Mouse (Mus musculus) hindbrain, postnatal 0 days (tissue): ENCODE data around the gene Snai3. TPM values are rescaled to one million over a fixed set of nuclear protein-coding genes. Genes with fewer than 3 reads are reported as not detected.

Experiments
- ATAC-seq: fragments of 200-750 bp; cut with Nextera tagmentation; 2 replicates; pipeline ENCODE4 v1.8.0; 2017; ENCODE audit warnings: mild to moderate bottlenecking, moderate TSS enrichment, moderate library complexity
- DNase-seq: peaks from one replicate; pipeline ENCODE4 v3.0.0-alpha.2; 2015; ENCODE audit warnings: low spot score
- H3K27ac ChIP-seq: fragments of 300-500 bp; sonication (generic); 2 replicates; pipeline ENCODE4 v1.5.1; 2014; ENCODE audit warnings: mild to moderate bottlenecking
- H3K27me3 ChIP-seq: fragments of 300-500 bp; sonication (generic); 2 replicates; pipeline ENCODE4 v1.6.1; 2014; ENCODE audit warnings: low read length, mixed read lengths; ENCODE audit not compliant: insufficient read depth
- H3K36me3 ChIP-seq: fragments of 300-500 bp; sonication (generic); 2 replicates; pipeline ENCODE4 v1.6.1; 2014; ENCODE audit warnings: low read length, mixed read lengths; ENCODE audit not compliant: insufficient read depth
- H3K4me1 ChIP-seq: fragments of 300-500 bp; sonication (generic); 2 replicates; pipeline ENCODE4 v1.6.1; 2014; ENCODE audit warnings: antibody characterized with exemption, low read length, mixed read lengths; ENCODE audit not compliant: insufficient read depth
- H3K4me2 ChIP-seq: fragments of 300-500 bp; sonication (generic); 2 replicates; pipeline ENCODE4 v1.6.1; 2014; ENCODE audit warnings: low read depth, mild to moderate bottlenecking, low read length, moderate library complexity, mixed read lengths
- H3K4me3 ChIP-seq: fragments of 300-500 bp; sonication (generic); 2 replicates; pipeline ENCODE4 v1.5.1; 2014; ENCODE audit warnings: low read length
- H3K9ac ChIP-seq: fragments of 300-500 bp; sonication (generic); replicated peaks from 2 replicates; pipeline ENCODE4 v1.6.1; 2014; ENCODE audit warnings: mild to moderate bottlenecking, low read length, moderate library complexity, mixed read lengths
- H3K9me3 ChIP-seq: fragments of 300-500 bp; sonication (generic); 2 replicates; pipeline ENCODE4 v1.6.1; 2016; ENCODE audit warnings: low read length, mixed read lengths
- CTCF ChIP-seq: IDR thresholded peaks from 2 replicates; pipeline ENCODE4 v1.5.1; 2016; ENCODE audit warnings: antibody characterized with exemption, control low read depth, low read depth
- WGBS: fragments of 180-500 bp; shearing (Covaris S2); extraction: QIAGEN DNeasy Blood & Tissue Kit; methylation state at CpG from one replicate; pipeline ENCODE4 v1.1.7; 2014; 5-methylcytosine and 5-hydroxymethylcytosine counted together
- microRNA-seq, 2 experiments: library from miRNA; unstranded; fragments of <30 nt; microRNA quantifications; one replicate each; pipeline ENCODE4; 2016
- polyA plus RNA-seq: library from polyadenylated mRNA; unstranded; fragments of >200 nt; fragmentation: Nextera tagmentation; extraction: Ambion mirVana; gene quantifications from 2 replicates; pipeline ENCODE4 v1.2.1, GENCODE M21; 2015
- total RNA-seq: library from RNA; depleted of rRNA; stranded (reverse); fragments of >200 nt; gene quantifications from 2 replicates; pipeline ENCODE4 v1.2.3, GENCODE M21; 2014; rRNA removed

Snai3 gene
- total and polyA plus RNA-seq, 2 experiments from 2014 or later, result not detected

- Histone ChIP-seq H3K27ac (no peak overlapping the region), H3K9me3 (no peaks in the 10 kb centered on the region), H3K4me2 (no peak overlapping the region), H3K4me1 (no peaks in the 10 kb centered on the region), H3K4me3 (no peak overlapping the region), H3K9ac (no peak overlapping the region), H3K36me3 (peaks cover 86% of the 10 kb centered on the region), H3K27me3 (no peaks in the 10 kb centered on the region)
- ATAC-seq (no peak), DNase-seq (no peak)
- WGBS, result 82% methylated on average over 9 of the region's 9 CpGs
- no peak for TF ChIP-seq CTCF
Measured at GRCm38 (mm10) chr8:122414311-122414710, 46.2 kb downstream of the Snai3 start.

- DNase-seq, result no peak
- H3K36me3 ChIP-seq, result peaks cover 80% of the 10 kb centered on the region
- H3K4me3 ChIP-seq, result no peak overlapping the region
- no peak for TF ChIP-seq CTCF
- H3K4me2 ChIP-seq, result no peak overlapping the region
- ATAC-seq, result no peak
- H3K9me3 ChIP-seq, result no peaks in the 10 kb centered on the region
- H3K9ac ChIP-seq, result no peak overlapping the region
- no peak overlapping the region for H3K27ac ChIP-seq
- H3K27me3 ChIP-seq, result no peaks in the 10 kb centered on the region
- H3K4me1 ChIP-seq, result no peaks in the 10 kb centered on the region
- WGBS, result 89% methylated on average over 7 of the region's 7 CpGs
Measured at GRCm38 (mm10) chr8:122407678-122408077, 52.9 kb downstream of the Snai3 start.

- Histone ChIP-seq H3K9me3 (no peaks in the 10 kb centered on the region), H3K27me3 (no peaks in the 10 kb centered on the region), H3K36me3 (peaks cover 82% of the 10 kb centered on the region), H3K4me1 (no peaks in the 10 kb centered on the region), H3K4me2 (no peak overlapping the region), H3K9ac (no peak overlapping the region), H3K27ac (no peak overlapping the region), H3K4me3 (no peak overlapping the region)
- 94% methylated on average over 9 of the region's 9 CpGs for WGBS
- TF ChIP-seq CTCF, result no peak
- no peak for ATAC-seq
- no peak for DNase-seq
Measured at GRCm38 (mm10) chr8:122405146-122405805, 55.3 kb downstream of the Snai3 start.

Small RNA genes lying within 50 kb of the gene (microRNA-seq; reads per million reads assigned to microRNA genes)
- 0 reads per million in 2 experiments for gene Gm24366

Other genes with a start within 250 kb of the Snai3 start
- 28.0 and 37.6 TPM in 2 replicates for gene Zfpm1, start 178.6 kb downstream of the Snai3 start, total RNA-seq
- gene Zfpm1, start 178.6 kb downstream of the Snai3 start, polyA plus RNA-seq, result 1.5 and 2.0 TPM in 2 replicates
- 2.0 and 3.2 TPM in 2 replicates for gene Trhr2, start 100.0 kb downstream of the Snai3 start, total RNA-seq
- 0.45 and 0.57 TPM in 2 replicates for gene Trhr2, start 100.0 kb downstream of the Snai3 start, polyA plus RNA-seq
- gene Zc3h18, start 84.1 kb downstream of the Snai3 start, total RNA-seq, result 24.4 and 25.6 TPM in 2 replicates
- 25.2 and 25.3 TPM in 2 replicates for gene Zc3h18, start 84.1 kb downstream of the Snai3 start, polyA plus RNA-seq
- 0.52 TPM in 1 of 2 replicates, not detected in the other for gene Il17c, start 38.7 kb downstream of the Snai3 start, total RNA-seq
- 0.21 TPM in 1 of 2 replicates, not detected in the other for gene Il17c, start 38.7 kb downstream of the Snai3 start, polyA plus RNA-seq
- 19.6 and 30.6 TPM in 2 replicates for gene Cyba, start 27.8 kb downstream of the Snai3 start, total RNA-seq
- 44.0 and 46.2 TPM in 2 replicates for gene Cyba, start 27.8 kb downstream of the Snai3 start, polyA plus RNA-seq
- 67.1 and 89.6 TPM in 2 replicates for gene Mvd, start 17.3 kb downstream of the Snai3 start, total RNA-seq
- 55.2 and 55.5 TPM in 2 replicates for gene Mvd, start 17.3 kb downstream of the Snai3 start, polyA plus RNA-seq
- 37.4 and 48.8 TPM in 2 replicates for gene Rnf166, start 15.3 kb upstream of the Snai3 start, total RNA-seq
- gene Rnf166, start 15.3 kb upstream of the Snai3 start, polyA plus RNA-seq, result 22.6 and 27.0 TPM in 2 replicates
- 39.9 and 49.8 TPM in 2 replicates for gene Ctu2, start 15.4 kb upstream of the Snai3 start, total RNA-seq
- 85.4 and 93.6 TPM in 2 replicates for gene Ctu2, start 15.4 kb upstream of the Snai3 start, polyA plus RNA-seq
- 10.0 and 17.5 TPM in 2 replicates for gene Piezo1, start 90.6 kb upstream of the Snai3 start, total RNA-seq
- 1.2 and 1.3 TPM in 2 replicates for gene Piezo1, start 90.6 kb upstream of the Snai3 start, polyA plus RNA-seq
- 24.9 and 26.3 TPM in 2 replicates for gene Cdt1, start 107.3 kb upstream of the Snai3 start, total RNA-seq
- 10.7 and 11.7 TPM in 2 replicates for gene Cdt1, start 107.3 kb upstream of the Snai3 start, polyA plus RNA-seq
- 113 and 123 TPM in 2 replicates for gene Aprt, start 116.2 kb upstream of the Snai3 start, total RNA-seq
- 183 and 189 TPM in 2 replicates for gene Aprt, start 116.2 kb upstream of the Snai3 start, polyA plus RNA-seq
- gene Galns, start 150.7 kb upstream of the Snai3 start, total RNA-seq, result 12.0 and 14.2 TPM in 2 replicates
- 9.1 and 10.0 TPM in 2 replicates for gene Galns, start 150.7 kb upstream of the Snai3 start, polyA plus RNA-seq
- gene Trappc2l, start 150.9 kb upstream of the Snai3 start, total RNA-seq, result 7.6 and 11.4 TPM in 2 replicates
- 117 and 130 TPM in 2 replicates for gene Trappc2l, start 150.9 kb upstream of the Snai3 start, polyA plus RNA-seq
- gene Pabpn1l, start 162.0 kb upstream of the Snai3 start, total RNA-seq, result not detected in 2 replicates
- gene Pabpn1l, start 162.0 kb upstream of the Snai3 start, polyA plus RNA-seq, result not detected in 2 replicates
- 9.2 and 10.0 TPM in 2 replicates for gene Cbfa2t3, start 238.4 kb upstream of the Snai3 start, total RNA-seq
- 12.4 and 12.6 TPM in 2 replicates for gene Cbfa2t3, start 238.4 kb upstream of the Snai3 start, polyA plus RNA-seq